Mouse (Mus musculus) myocyte (in vitro differentiated cells): ENCODE results near the gene Cap2.

Source experiments
- MAX ChIP-seq: IDR thresholded peaks from one replicate; pipeline ENCODE4 v1.6.1; 2011; ENCODE audit warnings: low read depth, mild to moderate bottlenecking, control low read depth
- POLR2A ChIP-seq: IDR thresholded peaks from one replicate; pipeline ENCODE4 v1.6.1; 2011; ENCODE audit warnings: low read depth, mild to moderate bottlenecking, control low read depth, moderate library complexity; ENCODE audit not compliant: insufficient read length
- POLR2AphosphoS2 ChIP-seq: IDR thresholded peaks from one replicate; pipeline ENCODE4 v1.6.1; 2011; ENCODE audit warnings: low read depth, control low read depth; ENCODE audit not compliant: insufficient read length
- TCF12 ChIP-seq: IDR thresholded peaks from one replicate; pipeline ENCODE4 v1.6.1; 2011; ENCODE audit warnings: mild to moderate bottlenecking, control low read depth; ENCODE audit not compliant: poor library complexity, insufficient read depth, severe bottlenecking

DNA sequence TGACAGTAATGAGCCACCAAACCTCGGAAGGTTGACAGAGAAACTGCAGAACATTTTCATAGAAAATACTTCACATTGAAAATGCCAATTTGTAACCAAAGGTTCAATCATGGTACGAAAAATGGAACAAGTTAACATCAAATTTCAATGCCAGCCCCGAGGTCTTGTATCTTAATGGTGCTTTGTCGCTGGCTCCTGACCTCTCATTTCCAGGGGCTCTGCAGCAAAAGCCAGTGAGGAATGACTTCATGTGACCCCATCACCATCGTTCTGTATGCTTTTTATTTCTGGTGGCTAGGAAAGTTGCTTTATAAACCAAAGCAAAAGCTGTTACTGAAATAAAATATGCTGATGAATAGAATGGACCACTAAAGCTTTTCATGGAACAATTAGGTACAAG lies 99.0 kb downstream of the Cap2 start:
- TF ChIP-seq POLR2A (no peak), TCF12 (no peak), POLR2AphosphoS2 (no peak), MAX (no peak)
